22 mouse cellular contexts compared by ENCODE assay signal in genomic region chr13:6131363-6131762, GRCm38 (mm10).
"Had no signal": no experiment of that assay in that cellular context is flagged by ENCODE, and none has a peak within 500 bp of the region (broad histone marks: within the 10 kb centered on the region; RNA-seq: fewer than 3 reads in every experiment).

No protein-coding gene starts in this region.

- H3K27me3 ChIP-seq: lung, embryonic 15.5 days; megakaryocyte, embryonic 14.5 days; midbrain, embryonic 13.5 days; midbrain, embryonic 15.5 days; neural tube, embryonic 13.5 days; neural tube, embryonic 15.5 days; stomach, embryonic 15.5 days had no signal

- H3K4me2 ChIP-seq: lung, embryonic 15.5 days; midbrain, embryonic 11.5 days; midbrain, embryonic 13.5 days; midbrain, embryonic 15.5 days; neural tube, embryonic 13.5 days; neural tube, embryonic 15.5 days; stomach, embryonic 15.5 days had no signal

- H3K4me3 ChIP-seq: lung, embryonic 15.5 days; megakaryocyte, embryonic 14.5 days; midbrain, embryonic 13.5 days; midbrain, embryonic 15.5 days; neural tube, embryonic 13.5 days; neural tube, embryonic 15.5 days; stomach, embryonic 15.5 days had no signal

- H3K9me3 ChIP-seq: lung, embryonic 15.5 days; megakaryocyte, embryonic 14.5 days; midbrain, embryonic 13.5 days; midbrain, embryonic 15.5 days; neural tube, embryonic 13.5 days; neural tube, embryonic 15.5 days; stomach, embryonic 15.5 days had no signal

- H3K4me1 ChIP-seq: lung, embryonic 15.5 days; megakaryocyte, embryonic 14.5 days; midbrain, embryonic 13.5 days; midbrain, embryonic 15.5 days; neural tube, embryonic 13.5 days; neural tube, embryonic 15.5 days; stomach, embryonic 15.5 days had no signal

- ATAC-seq: liver, postnatal 0 days; lung, postnatal 0 days; midbrain, embryonic 13.5 days; midbrain, embryonic 15.5 days had no signal

- H3K27ac ChIP-seq: lung, embryonic 15.5 days; macrophage; midbrain, embryonic 13.5 days; midbrain, embryonic 15.5 days; neural tube, embryonic 13.5 days; neural tube, embryonic 15.5 days; stomach, embryonic 15.5 days; stomach, postnatal 0 days had no signal

- H3K9ac ChIP-seq: liver, postnatal 0 days; lung, embryonic 15.5 days; midbrain, embryonic 13.5 days; midbrain, embryonic 15.5 days; neural tube, embryonic 13.5 days; neural tube, embryonic 15.5 days; stomach, embryonic 15.5 days had no signal

- DNase-seq: liver, postnatal 0 days; lung, adult 2 months; lung, postnatal 14 days; lung, postnatal 36 days; retina, postnatal 1 day; right cerebral cortex, adult 18-20 months; right cerebral cortex, postnatal 25 days; right cerebral cortex, postnatal 4 days; thymus, adult 2 months; thymus, postnatal 25 days; thymus, postnatal 4 days had no signal

- H3K36me3 ChIP-seq: lung, embryonic 15.5 days; midbrain, embryonic 13.5 days; midbrain, embryonic 15.5 days; neural tube, embryonic 13.5 days; neural tube, embryonic 15.5 days; stomach, embryonic 15.5 days had no signal
